Mouse (Mus musculus) limb, embryonic 12.5 days (tissue): ENCODE data around the gene Dmgdh. TPM values are rescaled to one million over a fixed set of nuclear protein-coding genes. Genes with fewer than 3 reads are reported as not detected.

Experiments
- ATAC-seq: fragments of 200-750 bp; cut with Nextera tagmentation; 2 replicates; pipeline ENCODE4 v1.8.0; 2017; ENCODE audit warnings: low read depth, moderate TSS enrichment; ENCODE audit not compliant: insufficient number of reproducible peaks, insufficient read depth, low FRiP score, low TSS enrichment
- H3K27ac ChIP-seq: fragments of 300-500 bp; sonication (generic); 2 replicates; pipeline ENCODE4 v1.5.1; 2016; ENCODE audit warnings: mild to moderate bottlenecking, moderate library complexity
- H3K27me3 ChIP-seq: fragments of 300-500 bp; sonication (generic); 2 replicates; pipeline ENCODE4 v1.6.1; 2016; ENCODE audit warnings: mild to moderate bottlenecking, moderate library complexity
- H3K36me3 ChIP-seq: fragments of 300-500 bp; sonication (generic); 2 replicates; pipeline ENCODE4 v1.6.1; 2016; ENCODE audit warnings: mild to moderate bottlenecking, moderate library complexity
- H3K4me1 ChIP-seq: fragments of 300-500 bp; sonication (generic); replicated peaks from 2 replicates; pipeline ENCODE4 v1.6.1; 2016
- H3K4me2 ChIP-seq: fragments of 300-500 bp; sonication (generic); 2 replicates; pipeline ENCODE4 v1.6.1; 2016; ENCODE audit warnings: mild to moderate bottlenecking, moderate library complexity
- H3K4me3 ChIP-seq: fragments of 300-500 bp; sonication (generic); replicated peaks from 2 replicates; pipeline ENCODE4 v1.5.1; 2016; ENCODE audit warnings: mild to moderate bottlenecking
- H3K9ac ChIP-seq: fragments of 300-500 bp; sonication (generic); replicated peaks from 2 replicates; pipeline ENCODE4 v1.6.1; 2016; ENCODE audit warnings: mild to moderate bottlenecking, moderate library complexity
- H3K9me3 ChIP-seq: fragments of 300-500 bp; sonication (generic); 2 replicates; pipeline ENCODE4 v1.6.1; 2016; ENCODE audit warnings: mild to moderate bottlenecking, moderate library complexity
- WGBS: fragments of 180-500 bp; shearing (Covaris S2); methylation state at CpG from one replicate; pipeline ENCODE4 v1.1.7; 2016; 5-methylcytosine and 5-hydroxymethylcytosine counted together
- polyA plus RNA-seq: library from polyadenylated mRNA; unstranded; fragments of >200 nt; fragmentation: Nextera tagmentation; extraction: Ambion mirVana; gene quantifications from 2 replicates; pipeline ENCODE4 v1.2.1, GENCODE M21; 2016

Gene Dmgdh
- polyA plus RNA-seq, 1 experiment from 2014 or later, result not detected

GRCm38 (mm10) chr13:93667586-93667985 is 6.6 kb upstream of the Dmgdh start:
- Histone ChIP-seq H3K27ac (no peak overlapping the region), H3K9ac (no peak overlapping the region), H3K4me1 (no peaks in the 10 kb centered on the region), H3K9me3 (no peaks in the 10 kb centered on the region), H3K4me2 (no peak overlapping the region), H3K36me3 (no peaks in the 10 kb centered on the region), H3K27me3 (0 out of 2 replicates have a peak, but pooled peaks cover under 1% of the 10 kb centered on the region), H3K4me3 (no peak overlapping the region)
- WGBS, result 90% methylated on average over 4 of the region's 4 CpGs
- ATAC-seq, result no peak

GRCm38 (mm10) chr13:93672371-93672770 is 1.9 kb upstream of the Dmgdh start:
- H3K4me2 ChIP-seq, result no peak overlapping the region
- H3K9ac ChIP-seq, result no peak overlapping the region
- 90% methylated on average over 4 of the region's 4 CpGs for WGBS
- H3K9me3 ChIP-seq, result 0 out of 2 replicates have a peak, but pooled peaks cover 3% of the 10 kb centered on the region
- peaks cover 24% of the 10 kb centered on the region for H3K27me3 ChIP-seq
- ATAC-seq, result no peak
- H3K27ac ChIP-seq, result no peak overlapping the region
- no peak overlapping the region for H3K4me3 ChIP-seq
- H3K4me1 ChIP-seq, result peaks cover 4% of the 10 kb centered on the region
- no peaks in the 10 kb centered on the region for H3K36me3 ChIP-seq

GRCm38 (mm10) chr13:93673296-93673695 is 937 bp upstream of the Dmgdh start:
- Histone ChIP-seq H3K9me3 (0 out of 2 replicates have a peak, but pooled peaks cover 3% of the 10 kb centered on the region), H3K4me3 (no peak overlapping the region), H3K27ac (no peak overlapping the region), H3K4me1 (peaks cover 4% of the 10 kb centered on the region), H3K27me3 (peaks cover 24% of the 10 kb centered on the region), H3K4me2 (no peak overlapping the region), H3K36me3 (no peaks in the 10 kb centered on the region), H3K9ac (no peak overlapping the region)
- WGBS, result 59% methylated on average over 2 of the region's 2 CpGs
- ATAC-seq, result no peak

- Histone ChIP-seq H3K9ac (no peak overlapping the region), H3K27me3 (peaks cover 26% of the 10 kb centered on the region), H3K27ac (no peak overlapping the region), H3K4me2 (no peak overlapping the region), H3K4me3 (no peak overlapping the region), H3K36me3 (no peaks in the 10 kb centered on the region), H3K9me3 (0 out of 2 replicates have a peak, but pooled peaks cover 3% of the 10 kb centered on the region), H3K4me1 (peaks cover 4% of the 10 kb centered on the region)
- no peak for ATAC-seq
- WGBS, result 73% methylated on average over 9 of the region's 9 CpGs
These were observed 2.6 kb downstream of the Dmgdh start for GRCm38 (mm10) chr13:93676864-93677263.

GRCm38 (mm10) chr13:93683336-93683735 is 9.1 kb downstream of the Dmgdh start:
- no peaks in the 10 kb centered on the region for H3K36me3 ChIP-seq
- H3K9me3 ChIP-seq, result no peaks in the 10 kb centered on the region
- H3K4me3 ChIP-seq, result no peak overlapping the region
- H3K9ac ChIP-seq, result no peak overlapping the region
- H3K27ac ChIP-seq, result no peak overlapping the region
- no peak for ATAC-seq
- H3K27me3 ChIP-seq, result 0 out of 2 replicates have a peak, but pooled peaks cover 3% of the 10 kb centered on the region
- H3K4me2 ChIP-seq, result no peak overlapping the region
- H3K4me1 ChIP-seq, result no peaks in the 10 kb centered on the region

- WGBS, result 83% methylated on average over 4 of the region's 4 CpGs
- Histone ChIP-seq H3K4me3 (no peak overlapping the region), H3K4me2 (no peak overlapping the region), H3K9me3 (no peaks in the 10 kb centered on the region), H3K27me3 (no peaks in the 10 kb centered on the region), H3K4me1 (no peaks in the 10 kb centered on the region), H3K9ac (no peak overlapping the region), H3K36me3 (no peaks in the 10 kb centered on the region), H3K27ac (no peak overlapping the region)
- no peak for ATAC-seq
These were observed 11.0 kb downstream of the Dmgdh start for GRCm38 (mm10) chr13:93685226-93685625.

- no peak overlapping the region for H3K4me2 ChIP-seq
These were observed 13.1 kb downstream of the Dmgdh start for GRCm38 (mm10) chr13:93687321-93687720.

GRCm38 (mm10) chr13:93689566-93689965 is 15.3 kb downstream of the Dmgdh start:
- H3K4me1 ChIP-seq, result no peaks in the 10 kb centered on the region

More at GRCm38 (mm10) chr13:93687321-93687720, 13.1 kb downstream of the Dmgdh start:
- Histone ChIP-seq H3K4me1 (no peaks in the 10 kb centered on the region), H3K27ac (no peak overlapping the region), H3K9ac (no peak overlapping the region), H3K4me3 (no peak overlapping the region), H3K36me3 (no peaks in the 10 kb centered on the region), H3K9me3 (no peaks in the 10 kb centered on the region), H3K27me3 (no peaks in the 10 kb centered on the region)
- no peak for ATAC-seq
- WGBS, result 9% methylated on average over 5 of the region's 5 CpGs

GRCm38 (mm10) chr13:93690821-93691220 is 16.6 kb downstream of the Dmgdh start:
- no peak overlapping the region for H3K9ac ChIP-seq
- no peak for ATAC-seq
- H3K27ac ChIP-seq, result no peak overlapping the region
- no peak overlapping the region for H3K4me2 ChIP-seq
- 88% methylated on average over 1 of the region's 1 CpGs for WGBS
- no peaks in the 10 kb centered on the region for H3K36me3 ChIP-seq
- 0 out of 2 replicates have a peak, but pooled peaks cover 2% of the 10 kb centered on the region for H3K9me3 ChIP-seq
- no peak overlapping the region for H3K4me3 ChIP-seq
- no peaks in the 10 kb centered on the region for H3K4me1 ChIP-seq
- no peaks in the 10 kb centered on the region for H3K27me3 ChIP-seq

More at GRCm38 (mm10) chr13:93689566-93689965, 15.3 kb downstream of the Dmgdh start:
- Histone ChIP-seq H3K27ac (no peak overlapping the region), H3K27me3 (no peaks in the 10 kb centered on the region), H3K9ac (no peak overlapping the region), H3K36me3 (no peaks in the 10 kb centered on the region), H3K4me2 (no peak overlapping the region), H3K9me3 (0 out of 2 replicates have a peak, but pooled peaks cover 2% of the 10 kb centered on the region), H3K4me3 (no peak overlapping the region)
- WGBS, result 99% methylated on average over 3 of the region's 3 CpGs
- no peak for ATAC-seq

- Histone ChIP-seq H3K9me3 (peaks cover 4% of the 10 kb centered on the region; the same call in 1 of the 2 replicates), H3K27ac (no peak overlapping the region), H3K4me2 (no peak overlapping the region), H3K36me3 (no peaks in the 10 kb centered on the region), H3K4me3 (no peak overlapping the region), H3K9ac (no peak overlapping the region), H3K27me3 (no peaks in the 10 kb centered on the region), H3K4me1 (no peaks in the 10 kb centered on the region)
- no peak for ATAC-seq
- 84% methylated on average over 6 of the region's 6 CpGs for WGBS
These were observed 24.6 kb downstream of the Dmgdh start for GRCm38 (mm10) chr13:93698866-93699265.

- H3K4me1 ChIP-seq, result no peaks in the 10 kb centered on the region
- WGBS, result 79% methylated on average over 4 of the region's 4 CpGs
- no peak overlapping the region for H3K9ac ChIP-seq
- no peaks in the 10 kb centered on the region for H3K9me3 ChIP-seq
- no peak for ATAC-seq
- no peak overlapping the region for H3K27ac ChIP-seq
- no peak overlapping the region for H3K4me3 ChIP-seq
- H3K27me3 ChIP-seq, result no peaks in the 10 kb centered on the region
- no peaks in the 10 kb centered on the region for H3K36me3 ChIP-seq
- H3K4me2 ChIP-seq, result no peak overlapping the region
These were observed 31.5 kb downstream of the Dmgdh start for GRCm38 (mm10) chr13:93705697-93706096.

- ATAC-seq, result no peak
- Histone ChIP-seq H3K4me2 (no peak overlapping the region), H3K9ac (no peak overlapping the region)
These were observed 33.0 kb downstream of the Dmgdh start for GRCm38 (mm10) chr13:93707271-93707670.

More at GRCm38 (mm10) chr13:93707271-93707670, 33.0 kb downstream of the Dmgdh start:
- H3K27me3 ChIP-seq, result no peaks in the 10 kb centered on the region
- no peaks in the 10 kb centered on the region for H3K9me3 ChIP-seq
- H3K4me1 ChIP-seq, result no peaks in the 10 kb centered on the region
- 84% methylated on average over 4 of the region's 4 CpGs for WGBS
- no peaks in the 10 kb centered on the region for H3K36me3 ChIP-seq
- no peak overlapping the region for H3K4me3 ChIP-seq
- no peak overlapping the region for H3K27ac ChIP-seq
